Mouse (Mus musculus): ENCODE data around the gene Map2k2.

- TF ChIP-seq CTCF (IDR thresholded peaks at IDR 0.05) (no peak), EP300 (IDR thresholded peaks at IDR 0.05) (no peak)
Observed at GRCm38 (mm10) chr10:81139529-81139846, 33.8 kb downstream of the Map2k2 start.
